Mouse (Mus musculus): ENCODE data around the gene Nipsnap2. TPM values are rescaled to one million over a fixed set of nuclear protein-coding genes. Genes with fewer than 3 reads are reported as not detected.
"Not testable (repeated sequence)": the region's sequence is repeated elsewhere in the genome, so short reads cannot be mapped to it uniquely, and the experiment has no call there.

Gene Nipsnap2
- polyA plus RNA-seq, 2 experiments: 86.1 to 114 TPM

DNA sequence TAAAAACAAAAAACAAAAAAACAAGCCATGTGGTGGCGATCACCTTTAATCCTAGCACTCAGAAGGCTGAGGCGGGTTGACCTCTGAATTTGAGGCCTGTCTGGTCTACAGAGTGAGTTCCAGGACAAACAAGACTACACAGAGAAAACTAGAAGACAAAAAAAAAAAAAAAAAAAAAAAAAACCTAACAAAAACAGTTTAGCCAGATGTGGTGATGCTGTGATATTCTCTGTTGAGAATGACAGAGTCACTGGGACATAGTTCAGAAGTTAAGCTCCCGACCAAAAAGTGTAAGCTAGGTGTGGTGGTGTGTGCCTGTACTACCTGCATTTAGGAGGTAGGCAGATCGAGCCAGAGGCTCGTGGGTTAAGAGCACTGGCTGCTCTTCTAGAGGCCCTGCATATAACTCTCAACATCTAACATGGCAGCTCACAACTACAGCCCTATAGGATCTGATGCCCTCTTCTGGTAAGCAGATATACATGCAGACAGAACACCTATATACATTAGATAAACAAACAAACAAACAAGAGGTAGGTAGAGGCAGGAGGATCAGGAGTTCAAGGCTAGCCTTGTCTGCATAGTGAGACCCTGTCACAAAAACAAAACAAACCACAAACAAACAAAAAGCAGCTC, 60.5 kb downstream of the Nipsnap2 start:
- peaks cover 12% of the 10 kb centered on the region; the same call in 1 of the 2 replicates for H3K4me1 ChIP-seq (ENCODE audit: control insufficient read depth, insufficient read depth, low read length)
- H3K27me3 ChIP-seq (ENCODE audit: control insufficient read depth, insufficient read depth, low read length): no peaks in the 10 kb centered on the region
- H3K4me3 ChIP-seq (replicated peaks; ENCODE audit: low read length): 0 out of 2 replicates have a peak overlapping the region, but pooled peaks have one; percentile 90
- peaks cover 20% of the 10 kb centered on the region for H3K36me3 ChIP-seq (ENCODE audit: control insufficient read depth, insufficient read depth, low read length)
- no peaks in the 10 kb centered on the region for H3K9me3 ChIP-seq (ENCODE audit: control insufficient read depth, low read length)
- no peak for TF ChIP-seq POLR2A (IDR thresholded peaks at IDR 0.05; ENCODE audit: borderline replicate concordance, extremely low read depth, insufficient read depth, insufficient read length)
- no peak for ATAC-seq (ENCODE audit: low FRiP score, low read depth)
- H3K27ac ChIP-seq (replicated peaks; ENCODE audit: low read depth, low read length): no peak overlapping the region
- 80% methylated on average over 5 of the region's 5 CpGs for WGBS
- DNase-seq (ENCODE audit: low spot score): no peak
- H3K9ac ChIP-seq (ENCODE audit: low read depth, low read length, severe bottlenecking): no peak overlapping the region
- no peak overlapping the region; the same call in 1 of the 2 replicates for H3K4me2 ChIP-seq (replicated peaks; ENCODE audit: low read depth, low read length, severe bottlenecking)

DNA sequence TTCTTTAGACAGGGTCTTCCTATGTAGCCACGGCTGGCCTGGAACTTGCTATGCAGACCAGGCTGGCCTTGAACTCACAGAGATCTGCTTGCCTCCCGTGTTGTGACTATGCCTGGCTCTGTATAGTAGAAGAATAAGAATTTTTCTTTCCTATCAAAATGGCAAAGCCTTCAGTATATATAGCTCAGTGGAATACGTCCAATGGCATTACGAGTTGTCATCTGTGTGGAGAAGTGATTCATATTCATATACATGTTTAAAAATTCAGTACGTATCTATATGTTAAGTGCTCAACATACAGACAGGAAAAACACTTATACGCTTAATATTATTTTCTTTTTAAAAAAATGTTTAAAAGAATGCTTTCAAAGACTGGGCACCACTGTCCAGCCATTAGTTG, 61.3 kb downstream of the Nipsnap2 start:
- no peaks in the 10 kb centered on the region for H3K9me3 ChIP-seq (ENCODE audit: control insufficient read depth, low read length)
- no peak for ATAC-seq (ENCODE audit: low FRiP score, low read depth)
- DNase-seq (ENCODE audit: low spot score): no peak
- peak overlapping the region; percentile 90 for H3K4me3 ChIP-seq (replicated peaks; ENCODE audit: low read length)
- WGBS: 75% methylated on average over 6 of the region's 6 CpGs
- H3K4me2 ChIP-seq (replicated peaks; ENCODE audit: low read depth, low read length, severe bottlenecking): peak overlapping the region; percentile 61
- peaks cover 27% of the 10 kb centered on the region for H3K36me3 ChIP-seq (ENCODE audit: control insufficient read depth, insufficient read depth, low read length)
- H3K27ac ChIP-seq (replicated peaks; ENCODE audit: low read depth, low read length): peak overlapping the region; percentile 98
- peaks cover 12% of the 10 kb centered on the region; the same call in 1 of the 2 replicates for H3K4me1 ChIP-seq (ENCODE audit: control insufficient read depth, insufficient read depth, low read length)
- no peaks in the 10 kb centered on the region for H3K27me3 ChIP-seq (ENCODE audit: control insufficient read depth, insufficient read depth, low read length)
- no peak for TF ChIP-seq POLR2A (IDR thresholded peaks at IDR 0.05; ENCODE audit: borderline replicate concordance, extremely low read depth, insufficient read depth, insufficient read length)
- H3K9ac ChIP-seq (ENCODE audit: low read depth, low read length, severe bottlenecking): peak overlapping the region; percentile 96

DNA sequence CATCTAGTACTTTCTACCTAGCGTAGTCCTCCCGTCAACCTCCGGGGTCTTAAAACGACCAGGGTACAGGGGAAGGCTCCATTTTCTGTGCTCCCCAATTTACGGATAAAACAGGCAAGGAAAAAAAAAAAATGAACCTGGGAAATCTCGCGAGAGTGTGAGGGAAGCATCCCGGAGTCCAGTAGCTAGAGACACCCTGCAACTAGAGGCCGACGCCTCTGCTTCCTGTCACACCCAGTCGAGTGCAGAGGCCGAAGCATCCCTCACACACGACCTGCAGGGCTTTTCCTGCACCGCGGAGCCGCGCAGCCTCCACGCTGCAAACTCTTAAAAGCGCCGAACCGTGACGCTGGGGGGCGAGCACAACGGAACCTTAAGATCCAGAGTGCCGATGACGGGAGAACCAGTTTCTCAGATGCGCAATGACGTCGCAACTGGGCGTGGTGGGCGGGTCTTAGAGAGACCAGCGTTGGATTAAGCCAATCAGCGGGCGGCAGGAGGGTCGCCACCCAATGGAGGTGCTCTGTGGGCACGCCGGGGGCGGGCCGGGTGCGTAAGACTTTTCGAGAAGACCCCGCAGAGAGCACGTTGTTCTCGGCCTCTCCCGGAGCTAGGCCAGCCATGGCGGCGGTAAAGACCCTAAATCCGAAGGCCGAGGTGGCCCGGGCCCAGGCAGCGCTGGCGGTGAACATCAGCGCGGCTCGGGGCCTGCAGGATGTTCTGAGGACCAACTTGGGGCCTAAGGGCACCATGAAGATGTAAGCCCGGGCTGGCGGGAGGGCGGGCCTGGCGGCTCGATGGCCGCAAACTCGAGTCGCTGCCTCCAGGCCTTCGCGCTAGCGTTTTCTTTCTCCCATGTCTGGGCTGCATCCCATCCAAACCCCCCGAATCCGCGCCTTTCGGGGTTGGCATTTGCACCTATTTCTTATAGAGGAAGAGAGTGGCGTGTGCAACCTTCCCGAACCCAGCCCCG, 62.2 kb downstream of the Nipsnap2 start, which contains the start of gene Psph:
Gene Psph, minus strand, starts transcription at position 632 of the 973 bp plus-strand sequence.
- ATAC-seq (ENCODE audit: low FRiP score, low read depth) (peak; percentile 99), DNase-seq (ENCODE audit: low spot score) (peak; percentile 99)
- H3K27me3 ChIP-seq (ENCODE audit: control insufficient read depth, insufficient read depth, low read length): no peaks in the 10 kb centered on the region
- no peak; the same call in 1 of the 2 replicates for TF ChIP-seq POLR2A (IDR thresholded peaks at IDR 0.05; ENCODE audit: borderline replicate concordance, extremely low read depth, insufficient read depth, insufficient read length)
- H3K4me1 ChIP-seq (ENCODE audit: control insufficient read depth, insufficient read depth, low read length): peaks cover 12% of the 10 kb centered on the region; the same call in 1 of the 2 replicates
- H3K9ac ChIP-seq (ENCODE audit: low read depth, low read length, severe bottlenecking): peak within 1 kb of the TSS; percentile 96
- H3K4me3 ChIP-seq (replicated peaks; ENCODE audit: low read length): peak within 1 kb of the TSS; percentile 90
- WGBS: under 1% methylated on average over 67 of the region's 73 CpGs
- H3K4me2 ChIP-seq (replicated peaks; ENCODE audit: low read depth, low read length, severe bottlenecking): peak within 1 kb of the TSS; percentile 69
- H3K27ac ChIP-seq (replicated peaks; ENCODE audit: low read depth, low read length): peak within 1 kb of the TSS; percentile 98
- peaks cover 36% of the 10 kb centered on the region for H3K36me3 ChIP-seq (ENCODE audit: control insufficient read depth, insufficient read depth, low read length)
- no peaks in the 10 kb centered on the region for H3K9me3 ChIP-seq (ENCODE audit: control insufficient read depth, low read length)

DNA sequence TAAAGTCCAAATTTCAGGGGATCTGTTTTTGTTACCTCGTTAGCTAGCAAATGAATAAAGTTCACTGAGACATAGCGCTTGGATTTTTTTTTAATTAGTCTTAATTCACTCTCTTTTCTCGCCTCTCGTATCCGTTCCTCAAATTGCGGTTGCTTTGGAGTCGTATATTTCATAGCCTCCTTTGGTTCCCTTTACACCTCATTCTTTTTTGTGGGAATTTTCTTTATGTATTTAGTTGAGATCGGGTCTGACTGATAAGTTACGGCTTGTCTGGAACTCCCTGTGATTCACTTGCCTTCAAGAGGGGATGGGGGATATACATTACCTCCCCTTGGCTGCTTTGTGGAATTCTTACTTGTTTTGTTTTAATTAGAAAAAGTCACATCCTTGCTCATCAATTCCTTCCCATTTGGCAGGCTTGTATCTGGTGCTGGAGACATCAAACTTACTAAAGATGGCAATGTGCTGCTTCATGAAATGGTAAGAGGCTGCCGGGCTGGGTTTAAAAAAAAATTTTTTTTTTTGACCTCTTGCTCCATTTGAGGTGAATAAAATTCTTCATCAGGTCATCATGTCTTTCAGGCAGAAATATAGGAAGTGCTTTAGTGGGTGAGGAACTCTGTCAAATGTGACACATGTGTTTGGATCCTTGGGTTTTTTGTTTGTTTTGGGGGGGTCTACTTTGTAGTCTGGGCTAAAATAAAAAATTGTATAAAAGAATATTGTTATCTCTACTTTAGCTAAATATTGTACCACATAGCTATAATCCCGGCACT, 63.1 kb downstream of the Nipsnap2 start:
- H3K27ac ChIP-seq (replicated peaks; ENCODE audit: low read depth, low read length): peak overlapping the region; percentile 98; the same call in 1 of the 2 replicates
- WGBS: 13% methylated on average over 11 of the region's 11 CpGs

DNA sequence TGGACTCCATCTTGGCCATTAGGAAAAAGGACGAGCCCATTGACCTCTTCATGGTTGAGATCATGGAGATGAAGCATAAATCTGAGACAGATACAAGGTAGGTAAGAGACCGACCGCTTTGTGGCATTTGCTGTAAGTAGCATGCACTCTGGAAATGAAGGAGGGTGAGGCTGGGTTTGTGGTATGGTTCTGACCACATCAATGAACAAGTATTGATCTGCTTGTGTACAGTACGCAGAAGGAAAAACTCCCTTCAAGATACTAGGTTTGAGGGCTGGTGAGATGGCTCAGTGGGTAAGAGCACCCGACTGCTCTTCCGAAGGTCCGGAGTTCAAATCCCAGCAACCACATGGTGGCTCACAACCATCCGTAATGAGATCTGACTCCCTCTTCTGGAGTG, 65.7 kb downstream of the Nipsnap2 start:
- H3K27me3 ChIP-seq (ENCODE audit: control insufficient read depth, insufficient read depth, low read length); H3K9me3 ChIP-seq (ENCODE audit: control insufficient read depth, low read length); H3K4me2 ChIP-seq (replicated peaks; ENCODE audit: low read depth, low read length, severe bottlenecking); H3K27ac ChIP-seq (replicated peaks; ENCODE audit: low read depth, low read length); H3K9ac ChIP-seq (ENCODE audit: low read depth, low read length, severe bottlenecking); DNase-seq (ENCODE audit: low spot score); ATAC-seq (ENCODE audit: low FRiP score, low read depth); H3K4me3 ChIP-seq (replicated peaks; ENCODE audit: low read length): not testable (repeated sequence)
- peaks cover 12% of the 10 kb centered on the region; the same call in 1 of the 2 replicates for H3K4me1 ChIP-seq (ENCODE audit: control insufficient read depth, insufficient read depth, low read length)
- 94% methylated on average over 7 of the region's 8 CpGs for WGBS
- peaks cover 60% of the 10 kb centered on the region for H3K36me3 ChIP-seq (ENCODE audit: control insufficient read depth, insufficient read depth, low read length)

More for the DNA sequence above, 63.1 kb downstream of the Nipsnap2 start:
- no peak for TF ChIP-seq POLR2A (IDR thresholded peaks at IDR 0.05; ENCODE audit: borderline replicate concordance, extremely low read depth, insufficient read depth, insufficient read length)
- H3K36me3 ChIP-seq (ENCODE audit: control insufficient read depth, insufficient read depth, low read length): peaks cover 45% of the 10 kb centered on the region
- peaks cover 12% of the 10 kb centered on the region; the same call in 1 of the 2 replicates for H3K4me1 ChIP-seq (ENCODE audit: control insufficient read depth, insufficient read depth, low read length)
- H3K9ac ChIP-seq (ENCODE audit: low read depth, low read length, severe bottlenecking): peak overlapping the region; percentile 96
- ATAC-seq (ENCODE audit: low FRiP score, low read depth) (no peak), DNase-seq (ENCODE audit: low spot score) (no peak)
- H3K27me3 ChIP-seq (ENCODE audit: control insufficient read depth, insufficient read depth, low read length): no peaks in the 10 kb centered on the region
- H3K4me2 ChIP-seq (replicated peaks; ENCODE audit: low read depth, low read length, severe bottlenecking): peak overlapping the region; percentile 69
- no peaks in the 10 kb centered on the region for H3K9me3 ChIP-seq (ENCODE audit: control insufficient read depth, low read length)
- H3K4me3 ChIP-seq (replicated peaks; ENCODE audit: low read length): peak overlapping the region; percentile 90

Other genes with a start within 250 kb of the Nipsnap2 start
- 168 and 178 TPM in 2 replicates for gene Sfswap, start 223.8 kb upstream of the Nipsnap2 start, polyA plus RNA-seq (2012; rRNA removed)
- 53.8 and 62.5 TPM in 2 replicates for gene Sfswap, start 223.8 kb upstream of the Nipsnap2 start, polyA plus RNA-seq (2014; fragmentation: Nextera tagmentation; extraction: Ambion mirVana)
- 2.4 and 2.8 TPM in 2 replicates for gene Mmp17, start 140.9 kb upstream of the Nipsnap2 start, polyA plus RNA-seq (2012; rRNA removed)
- 1.5 and 1.9 TPM in 2 replicates for gene Mmp17, start 140.9 kb upstream of the Nipsnap2 start, polyA plus RNA-seq (2014; fragmentation: Nextera tagmentation; extraction: Ambion mirVana)
- gene Zfp11, start 55.0 kb upstream of the Nipsnap2 start, polyA plus RNA-seq (2012; rRNA removed): 4.8 and 5.0 TPM in 2 replicates
- gene Zfp11, start 55.0 kb upstream of the Nipsnap2 start, polyA plus RNA-seq (2014; fragmentation: Nextera tagmentation; extraction: Ambion mirVana): 3.8 and 4.6 TPM in 2 replicates
- not detected in 2 replicates for gene Sept14, start 16.6 kb upstream of the Nipsnap2 start, polyA plus RNA-seq (2012; rRNA removed)
- not detected in 2 replicates for gene Sept14, start 16.6 kb upstream of the Nipsnap2 start, polyA plus RNA-seq (2014; fragmentation: Nextera tagmentation; extraction: Ambion mirVana)
- gene Mrps17, start 9.6 kb upstream of the Nipsnap2 start, polyA plus RNA-seq (2012; rRNA removed): 110 and 133 TPM in 2 replicates
- 201 and 209 TPM in 2 replicates for gene Mrps17, start 9.6 kb upstream of the Nipsnap2 start, polyA plus RNA-seq (2014; fragmentation: Nextera tagmentation; extraction: Ambion mirVana)
- gene Psph, start 62.4 kb downstream of the Nipsnap2 start, polyA plus RNA-seq (2012; rRNA removed): 14.5 and 15.9 TPM in 2 replicates
- 28.5 and 34.1 TPM in 2 replicates for gene Psph, start 62.4 kb downstream of the Nipsnap2 start, polyA plus RNA-seq (2014; fragmentation: Nextera tagmentation; extraction: Ambion mirVana)
- gene Sumf2, start 121.9 kb downstream of the Nipsnap2 start, polyA plus RNA-seq (2012; rRNA removed): 50.1 and 55.9 TPM in 2 replicates
- 53.8 and 61.3 TPM in 2 replicates for gene Sumf2, start 121.9 kb downstream of the Nipsnap2 start, polyA plus RNA-seq (2014; fragmentation: Nextera tagmentation; extraction: Ambion mirVana)
- gene Chchd2, start 162.4 kb downstream of the Nipsnap2 start, polyA plus RNA-seq (2012; rRNA removed): 773 and 1,133 TPM in 2 replicates
- gene Chchd2, start 162.4 kb downstream of the Nipsnap2 start, polyA plus RNA-seq (2014; fragmentation: Nextera tagmentation; extraction: Ambion mirVana): 901 and 959 TPM in 2 replicates
- 8.8 and 9.1 TPM in 2 replicates for gene Zbed5, start 170.7 kb downstream of the Nipsnap2 start, polyA plus RNA-seq (2012; rRNA removed)
- gene Zbed5, start 170.7 kb downstream of the Nipsnap2 start, polyA plus RNA-seq (2014; fragmentation: Nextera tagmentation; extraction: Ambion mirVana): 8.2 and 8.4 TPM in 2 replicates
- gene Phkg1, start 173.5 kb downstream of the Nipsnap2 start, polyA plus RNA-seq (2012; rRNA removed): 0.29 and 0.40 TPM in 2 replicates
- 0.21 TPM in 1 of 2 replicates, not detected in the other for gene Phkg1, start 173.5 kb downstream of the Nipsnap2 start, polyA plus RNA-seq (2014; fragmentation: Nextera tagmentation; extraction: Ambion mirVana)
- gene Nupr1l, start 183.5 kb downstream of the Nipsnap2 start, polyA plus RNA-seq (2012; rRNA removed): 4.3 and 4.5 TPM in 2 replicates
- gene Nupr1l, start 183.5 kb downstream of the Nipsnap2 start, polyA plus RNA-seq (2014; fragmentation: Nextera tagmentation; extraction: Ambion mirVana): 2.6 and 3.1 TPM in 2 replicates
- 35.7 and 41.8 TPM in 2 replicates for gene Vkorc1l1, start 216.9 kb downstream of the Nipsnap2 start, polyA plus RNA-seq (2012; rRNA removed)
- gene Vkorc1l1, start 216.9 kb downstream of the Nipsnap2 start, polyA plus RNA-seq (2014; fragmentation: Nextera tagmentation; extraction: Ambion mirVana): 25.8 and 26.1 TPM in 2 replicates

All from limb, embryonic 14.5 days (tissue).